Mouse (Mus musculus): Measurements from ENCODE around the gene Aldh16a1. TPM values are rescaled to one million over a fixed set of nuclear protein-coding genes. Genes with fewer than 3 reads are reported as not detected.

The Aldh16a1 gene
- polyA plus RNA-seq, 1 experiment from 2014 or later: 35.6 TPM

- H3K27me3 ChIP-seq: peaks cover 14% of the 10 kb centered on the region
- no peak overlapping the region for H3K27ac ChIP-seq
- no peak for ATAC-seq
- peaks cover 6% of the 10 kb centered on the region; the same call in 1 of the 2 replicates for H3K4me1 ChIP-seq
- H3K4me3 ChIP-seq: no peak overlapping the region
- no peak overlapping the region for H3K9ac ChIP-seq
- WGBS: 82% methylated on average over 8 of the region's 8 CpGs
- no peaks in the 10 kb centered on the region for H3K9me3 ChIP-seq (replicated peaks)
- H3K36me3 ChIP-seq (ENCODE audit: poor library complexity, severe bottlenecking): peaks cover 33% of the 10 kb centered on the region
- no peak overlapping the region for H3K4me2 ChIP-seq
Observed at GRCm38 (mm10) chr7:45139904-45140723, 14.3 kb downstream of the Aldh16a1 start.

DNA sequence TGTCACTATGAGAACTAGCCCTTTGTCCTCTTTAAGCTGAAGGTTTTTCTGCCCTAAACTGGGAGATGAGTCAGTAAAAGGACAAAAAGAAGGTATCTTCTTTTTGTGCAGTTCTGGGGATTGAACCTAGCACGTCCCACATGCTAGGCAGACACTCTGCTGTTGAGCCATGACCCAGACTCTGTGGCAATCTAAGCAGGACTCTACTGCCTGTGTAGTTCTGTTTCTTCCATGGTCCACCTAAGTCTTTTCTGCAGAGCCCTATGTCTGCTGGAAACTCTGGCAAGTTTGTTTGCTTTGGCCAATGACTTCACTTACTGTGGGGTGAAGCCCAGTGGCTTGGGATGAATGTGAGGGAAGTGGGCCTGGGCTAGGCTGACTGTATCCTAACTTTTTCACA is 16.0 kb downstream of the Aldh16a1 start:
- H3K9ac ChIP-seq: no peak overlapping the region
- H3K4me1 ChIP-seq: peaks cover 6% of the 10 kb centered on the region; the same call in 1 of the 2 replicates
- no peak overlapping the region for H3K4me2 ChIP-seq
- 85% methylated on average over 1 of the region's 1 CpGs for WGBS
- H3K9me3 ChIP-seq (replicated peaks): no peaks in the 10 kb centered on the region
- H3K27me3 ChIP-seq: peaks cover 23% of the 10 kb centered on the region
- H3K27ac ChIP-seq: no peak overlapping the region
- peaks cover 17% of the 10 kb centered on the region; the same call in 1 of the 2 replicates for H3K36me3 ChIP-seq (ENCODE audit: poor library complexity, severe bottlenecking)
- no peak for ATAC-seq
- no peak overlapping the region for H3K4me3 ChIP-seq

GRCm38 (mm10) chr7:45137171-45138006 is 17.0 kb downstream of the Aldh16a1 start:
- 82% methylated on average over 12 of the region's 12 CpGs for WGBS

GRCm38 (mm10) chr7:45135993-45136567 is 18.3 kb downstream of the Aldh16a1 start, which contains the start of the genes Gm45713 and Flt3l:
TSS of gene Gm45713 (minus strand) at chr7:45136231.
TSS of gene Flt3l (minus strand) at chr7:45136432.
- peak; percentile 87 for ATAC-seq
- WGBS: 2% methylated on average over 27 of the region's 29 CpGs
- H3K4me2 ChIP-seq: peak within 1 kb of the TSS; percentile 67
- peaks cover 23% of the 10 kb centered on the region for H3K27me3 ChIP-seq
- no peaks in the 10 kb centered on the region for H3K36me3 ChIP-seq (ENCODE audit: poor library complexity, severe bottlenecking)
- H3K4me3 ChIP-seq: peak within 1 kb of the TSS; percentile 44
- H3K9ac ChIP-seq: peak within 1 kb of the TSS; percentile 59
- no peaks in the 10 kb centered on the region for H3K9me3 ChIP-seq (replicated peaks)
- H3K4me1 ChIP-seq: peaks cover 6% of the 10 kb centered on the region; the same call in 1 of the 2 replicates
- no peak within 1 kb of the TSS for H3K27ac ChIP-seq

More at GRCm38 (mm10) chr7:45137171-45138006, 17.0 kb downstream of the Aldh16a1 start:
- ATAC-seq: no peak
- H3K4me2 ChIP-seq: no peak overlapping the region
- H3K4me3 ChIP-seq: no peak overlapping the region
- no peak overlapping the region for H3K9ac ChIP-seq
- peaks cover 23% of the 10 kb centered on the region for H3K27me3 ChIP-seq
- H3K27ac ChIP-seq: no peak overlapping the region
- peaks cover 6% of the 10 kb centered on the region; the same call in 1 of the 2 replicates for H3K4me1 ChIP-seq
- H3K9me3 ChIP-seq (replicated peaks): no peaks in the 10 kb centered on the region
- H3K36me3 ChIP-seq (ENCODE audit: poor library complexity, severe bottlenecking): peaks cover 10% of the 10 kb centered on the region; the same call in 1 of the 2 replicates

DNA sequence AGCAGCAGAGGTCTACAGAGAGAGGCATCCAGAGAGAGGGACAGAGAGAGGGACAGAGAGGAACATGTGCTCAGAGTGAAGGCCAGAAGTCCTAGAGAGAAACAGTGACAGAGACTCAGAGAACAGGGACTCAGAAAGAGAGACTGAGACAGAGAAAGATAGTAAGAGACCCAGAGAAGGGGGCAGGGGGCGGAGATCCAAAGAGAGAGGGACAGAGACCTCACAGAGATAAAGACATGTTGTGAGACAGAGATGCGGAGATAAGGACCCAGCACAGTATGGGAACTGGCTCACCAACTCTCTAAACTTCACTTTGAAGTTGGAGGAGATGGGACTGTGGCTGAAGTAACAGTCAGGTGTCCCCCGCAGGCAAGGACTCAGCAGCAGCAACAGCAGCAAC is 19.0 kb downstream of the Aldh16a1 start:
- H3K36me3 ChIP-seq (ENCODE audit: poor library complexity, severe bottlenecking): no peaks in the 10 kb centered on the region
- 0 out of 2 replicates have a peak, but pooled peaks have one; percentile 6 for ATAC-seq
- peak overlapping the region; percentile 67; the same call in 1 of the 2 replicates for H3K4me2 ChIP-seq
- H3K9ac ChIP-seq: peak overlapping the region; percentile 59; the same call in 1 of the 2 replicates
- H3K27me3 ChIP-seq: peaks cover 23% of the 10 kb centered on the region
- H3K4me1 ChIP-seq: peaks cover 6% of the 10 kb centered on the region; the same call in 1 of the 2 replicates
- H3K9me3 ChIP-seq (replicated peaks): no peaks in the 10 kb centered on the region
- H3K4me3 ChIP-seq: no peak overlapping the region; the same call in 1 of the 2 replicates
- H3K27ac ChIP-seq: no peak overlapping the region
- WGBS: 69% methylated on average over 3 of the region's 3 CpGs

DNA sequence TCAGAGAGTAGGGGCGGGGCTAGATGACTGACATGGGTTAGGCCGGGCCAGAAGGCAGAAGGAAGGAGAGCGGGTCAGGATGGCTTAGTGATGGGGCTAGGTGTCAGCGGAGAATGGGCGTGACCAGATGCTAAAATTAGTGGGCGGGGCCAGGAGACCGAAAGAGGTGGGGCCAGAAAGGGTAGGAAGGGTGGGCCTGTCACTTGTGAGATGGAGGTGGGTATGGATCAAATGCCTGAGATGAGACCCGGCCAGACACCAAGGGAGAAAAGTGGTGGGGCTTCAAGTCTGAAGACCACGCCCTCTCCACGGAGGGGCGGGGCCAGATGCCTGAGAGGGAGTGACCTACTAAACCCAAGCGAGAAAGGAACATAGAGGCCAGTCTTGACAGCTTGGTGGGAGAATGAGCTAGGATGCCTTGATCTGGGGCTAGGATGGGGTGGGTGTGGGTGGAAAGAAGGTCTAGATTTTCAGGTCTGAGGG is 19.8 kb downstream of the Aldh16a1 start:
- H3K9ac ChIP-seq: no peak overlapping the region
- H3K27ac ChIP-seq: no peak overlapping the region
- no peaks in the 10 kb centered on the region for H3K36me3 ChIP-seq (ENCODE audit: poor library complexity, severe bottlenecking)
- H3K4me1 ChIP-seq: peaks cover 10% of the 10 kb centered on the region
- no peak for ATAC-seq
- no peaks in the 10 kb centered on the region for H3K9me3 ChIP-seq (replicated peaks)
- H3K4me3 ChIP-seq: no peak overlapping the region
- H3K4me2 ChIP-seq: no peak overlapping the region
- WGBS: 10% methylated on average over 12 of the region's 12 CpGs
- H3K27me3 ChIP-seq: peaks cover 23% of the 10 kb centered on the region

GRCm38 (mm10) chr7:45133446-45134159 is 20.8 kb downstream of the Aldh16a1 start:
- no peaks in the 10 kb centered on the region for H3K9me3 ChIP-seq (replicated peaks)
- H3K4me3 ChIP-seq: no peak overlapping the region
- H3K27ac ChIP-seq: no peak overlapping the region
- peaks cover 23% of the 10 kb centered on the region for H3K27me3 ChIP-seq
- H3K4me2 ChIP-seq: no peak overlapping the region
- ATAC-seq: no peak
- peaks cover 14% of the 10 kb centered on the region for H3K4me1 ChIP-seq
- H3K9ac ChIP-seq: no peak overlapping the region
- WGBS: 77% methylated on average over 8 of the region's 8 CpGs
- H3K36me3 ChIP-seq (ENCODE audit: poor library complexity, severe bottlenecking): no peaks in the 10 kb centered on the region

GRCm38 (mm10) chr7:45131850-45132249 is 22.5 kb downstream of the Aldh16a1 start:
- ATAC-seq: no peak
- H3K36me3 ChIP-seq (ENCODE audit: poor library complexity, severe bottlenecking): peaks cover 6% of the 10 kb centered on the region
- H3K4me3 ChIP-seq: no peak overlapping the region
- no peaks in the 10 kb centered on the region for H3K9me3 ChIP-seq (replicated peaks)
- H3K27me3 ChIP-seq: peaks cover 18% of the 10 kb centered on the region
- H3K27ac ChIP-seq: no peak overlapping the region
- H3K9ac ChIP-seq: 0 out of 2 replicates have a peak overlapping the region, but pooled peaks have one; percentile 8
- 82% methylated on average over 11 of the region's 11 CpGs for WGBS
- peaks cover 24% of the 10 kb centered on the region for H3K4me1 ChIP-seq
- no peak overlapping the region for H3K4me2 ChIP-seq

- 64% methylated on average over 15 of the region's 15 CpGs for WGBS
- Histone ChIP-seq H3K36me3 (ENCODE audit: poor library complexity, severe bottlenecking) (peaks cover 25% of the 10 kb centered on the region), H3K4me2 (peak overlapping the region; percentile 64), H3K4me1 (peaks cover 33% of the 10 kb centered on the region), H3K4me3 (peak overlapping the region; percentile 82), H3K27me3 (peaks cover 7% of the 10 kb centered on the region), H3K9ac (peak overlapping the region; percentile 77), H3K27ac (peak overlapping the region; percentile 93), H3K9me3 (replicated peaks) (no peaks in the 10 kb centered on the region)
- ATAC-seq: no peak
Observed at GRCm38 (mm10) chr7:45129776-45130512, 24.4 kb downstream of the Aldh16a1 start.

DNA sequence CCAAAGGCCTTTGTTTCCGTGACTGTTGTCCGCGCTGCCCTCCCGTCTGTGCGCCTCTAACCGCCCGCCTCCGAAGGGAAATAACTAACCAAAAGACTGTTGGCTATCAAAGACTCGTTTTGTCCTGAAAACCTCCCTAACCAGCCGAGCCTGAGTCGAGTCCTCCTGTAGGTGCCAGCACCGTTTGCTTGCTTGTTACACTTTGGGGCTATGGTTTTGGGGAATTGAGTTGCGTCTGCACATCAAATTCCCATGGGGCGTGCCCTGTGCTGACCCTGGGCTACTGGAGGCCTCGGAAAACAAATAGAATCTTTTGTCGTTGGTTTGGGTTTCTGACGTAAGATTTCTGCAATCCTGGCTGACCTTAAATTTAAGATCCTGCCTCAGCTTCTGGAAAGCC is 25.1 kb downstream of the Aldh16a1 start:
- H3K4me3 ChIP-seq: peak overlapping the region; percentile 82
- H3K4me1 ChIP-seq: peaks cover 37% of the 10 kb centered on the region
- H3K4me2 ChIP-seq: peak overlapping the region; percentile 64
- WGBS: 1% methylated on average over 17 of the region's 17 CpGs
- H3K27me3 ChIP-seq: peaks cover under 1% of the 10 kb centered on the region; the same call in 1 of the 2 replicates
- peak overlapping the region; percentile 93 for H3K27ac ChIP-seq
- peak overlapping the region; percentile 77 for H3K9ac ChIP-seq
- H3K36me3 ChIP-seq (ENCODE audit: poor library complexity, severe bottlenecking): peaks cover 26% of the 10 kb centered on the region
- no peak for ATAC-seq
- no peaks in the 10 kb centered on the region for H3K9me3 ChIP-seq (replicated peaks)

All from forebrain, embryonic 13.5 days (tissue).